Mouse (Mus musculus) heart, postnatal 0 days (tissue): ENCODE measurements around the gene Tectb. TPM values are rescaled to one million over a fixed set of nuclear protein-coding genes. Genes with fewer than 3 reads are reported as not detected.

ENCODE experiments used
- ATAC-seq: fragments of 200-750 bp; cut with Nextera tagmentation; 2 replicates; pipeline ENCODE4 v1.8.0; 2017; ENCODE audit warnings: low read depth, moderate number of reproducible peaks, moderate library complexity; ENCODE audit not compliant: insufficient read depth
- DNase-seq: peaks from one replicate; pipeline ENCODE4 v3.0.0-alpha.2; 2016; ENCODE audit warnings: low spot score
- H3K27ac ChIP-seq: fragments of 300-500 bp; sonication (generic); 2 replicates; pipeline ENCODE4 v1.5.1; 2014; ENCODE audit warnings: low read depth, mild to moderate bottlenecking
- H3K27me3 ChIP-seq: fragments of 300-500 bp; sonication (generic); 2 replicates; pipeline ENCODE4 v1.6.1; 2014; ENCODE audit warnings: low read length, mixed read lengths; ENCODE audit not compliant: control insufficient read depth, insufficient read depth
- H3K36me3 ChIP-seq: fragments of 300-500 bp; sonication (generic); replicated peaks from 2 replicates; pipeline ENCODE4 v1.6.1; 2014; ENCODE audit warnings: low read length, mixed read lengths; ENCODE audit not compliant: control insufficient read depth, insufficient read depth
- H3K4me1 ChIP-seq: fragments of 300-500 bp; sonication (generic); 2 replicates; pipeline ENCODE4 v1.6.1; 2014; ENCODE audit warnings: antibody characterized with exemption; ENCODE audit not compliant: control insufficient read depth, insufficient read depth
- H3K4me2 ChIP-seq: fragments of 300-500 bp; sonication (generic); 2 replicates; pipeline ENCODE4 v1.6.1; 2014; ENCODE audit warnings: low read depth, mild to moderate bottlenecking, low read length, moderate library complexity
- H3K4me3 ChIP-seq: fragments of 300-500 bp; sonication (generic); 2 replicates; pipeline ENCODE4 v1.5.1; 2014; ENCODE audit warnings: low read depth, low read length
- H3K9ac ChIP-seq: fragments of 300-500 bp; sonication (generic); replicated peaks from 2 replicates; pipeline ENCODE4 v1.6.1; 2014; ENCODE audit warnings: low read depth, low read length, mixed read lengths
- H3K9me3 ChIP-seq: fragments of 300-500 bp; sonication (generic); replicated peaks from 2 replicates; pipeline ENCODE4 v1.6.1; 2016; ENCODE audit warnings: low read length; ENCODE audit not compliant: control insufficient read depth
- CTCF ChIP-seq: IDR thresholded peaks from 2 replicates; pipeline ENCODE4 v1.5.1; 2016; ENCODE audit warnings: antibody characterized with exemption, control low read depth, low read depth
- EP300 ChIP-seq: IDR thresholded peaks from 2 replicates; pipeline ENCODE4 v1.6.1; 2016; ENCODE audit warnings: antibody characterized with exemption, low read depth
- WGBS: fragments of 180-500 bp; shearing (Covaris S2); extraction: QIAGEN DNeasy Blood & Tissue Kit; methylation state at CpG from one replicate; pipeline ENCODE4 v1.1.7; 2014; 5-methylcytosine and 5-hydroxymethylcytosine counted together
- polyA plus RNA-seq: library from polyadenylated mRNA; unstranded; fragments of >200 nt; fragmentation: Nextera tagmentation; extraction: Ambion mirVana; gene quantifications from 2 replicates; pipeline ENCODE4 v1.2.1, GENCODE M21; 2015
- total RNA-seq: library from RNA; depleted of rRNA; stranded (reverse); fragments of >200 nt; gene quantifications from 2 replicates; pipeline ENCODE4 v1.2.3, GENCODE M21; 2014; ENCODE audit warnings: low replicate concordance

Gene Tectb
- total and polyA plus RNA-seq, 2 experiments from 2014 or later = 0.15 TPM; not detected in 1

- no peak for ATAC-seq
These were observed 15.0 kb downstream of the Tectb start for GRCm38 (mm10) chr19:55195574-55195973.

GRCm38 (mm10) chr19:55198303-55198702, 17.8 kb downstream of the Tectb start:
- no peak overlapping the region for H3K9ac ChIP-seq
- no peak overlapping the region for H3K4me3 ChIP-seq
- no peak overlapping the region for H3K27ac ChIP-seq
- peak overlapping the region; percentile 33; the same call in 1 of the 2 replicates for H3K4me2 ChIP-seq
- 0 out of 2 replicates have a peak, but pooled peaks cover 7% of the 10 kb centered on the region for H3K4me1 ChIP-seq
- WGBS = 32% methylated on average over 5 of the region's 5 CpGs
- H3K27me3 ChIP-seq = no peaks in the 10 kb centered on the region
- TF ChIP-seq CTCF (peak; percentile 84), EP300 (no peak)
- no peaks in the 10 kb centered on the region for H3K9me3 ChIP-seq
- ATAC-seq (peak; percentile 80), DNase-seq (peak; percentile 51)
- no peaks in the 10 kb centered on the region for H3K36me3 ChIP-seq

More at GRCm38 (mm10) chr19:55195574-55195973, 15.0 kb downstream of the Tectb start:
- no peak overlapping the region for H3K9ac ChIP-seq
- H3K36me3 ChIP-seq = no peaks in the 10 kb centered on the region
- no peaks in the 10 kb centered on the region for H3K27me3 ChIP-seq
- H3K27ac ChIP-seq = no peak overlapping the region
- 57% methylated on average over 3 of the region's 3 CpGs for WGBS
- TF ChIP-seq EP300 (no peak), CTCF (no peak)
- H3K4me3 ChIP-seq = no peak overlapping the region
- H3K9me3 ChIP-seq = no peaks in the 10 kb centered on the region
- no peak overlapping the region for H3K4me2 ChIP-seq
- H3K4me1 ChIP-seq = 0 out of 2 replicates have a peak, but pooled peaks cover 7% of the 10 kb centered on the region
- DNase-seq = no peak

GRCm38 (mm10) chr19:55206482-55207138, 26.1 kb downstream of the Tectb start:
- peak; percentile 87 for TF ChIP-seq CTCF
- TF ChIP-seq EP300 = no peak
- H3K4me2 ChIP-seq = no peak overlapping the region
- 0 out of 2 replicates have a peak, but pooled peaks cover 4% of the 10 kb centered on the region for H3K27me3 ChIP-seq
- no peak overlapping the region for H3K27ac ChIP-seq
- H3K9ac ChIP-seq = no peak overlapping the region
- WGBS = 37% methylated on average over 8 of the region's 8 CpGs
- DNase-seq = peak; percentile 68
- no peaks in the 10 kb centered on the region for H3K4me1 ChIP-seq
- no peaks in the 10 kb centered on the region for H3K36me3 ChIP-seq
- no peak overlapping the region for H3K4me3 ChIP-seq
- H3K9me3 ChIP-seq = no peaks in the 10 kb centered on the region
- peak; percentile 47; the same call in 1 of the 2 replicates for ATAC-seq

GRCm38 (mm10) chr19:55207205-55207604, 26.7 kb downstream of the Tectb start:
- no peak overlapping the region for H3K4me3 ChIP-seq
- H3K4me1 ChIP-seq = no peaks in the 10 kb centered on the region
- DNase-seq = no peak
- H3K9ac ChIP-seq = no peak overlapping the region
- no peaks in the 10 kb centered on the region for H3K36me3 ChIP-seq
- 42% methylated on average over 6 of the region's 6 CpGs for WGBS
- H3K27me3 ChIP-seq = 0 out of 2 replicates have a peak, but pooled peaks cover 4% of the 10 kb centered on the region
- H3K27ac ChIP-seq = no peak overlapping the region
- H3K9me3 ChIP-seq = no peaks in the 10 kb centered on the region
- TF ChIP-seq EP300 (no peak), CTCF (no peak)
- ATAC-seq = no peak
- no peak overlapping the region for H3K4me2 ChIP-seq

GRCm38 (mm10) chr19:55207746-55208538, 27.4 kb downstream of the Tectb start:
- TF ChIP-seq EP300 (no peak), CTCF (no peak)
- no peaks in the 10 kb centered on the region for H3K36me3 ChIP-seq
- no peak overlapping the region for H3K9ac ChIP-seq
- H3K4me2 ChIP-seq = no peak overlapping the region
- H3K9me3 ChIP-seq = no peaks in the 10 kb centered on the region
- H3K27ac ChIP-seq = no peak overlapping the region
- ATAC-seq = no peak
- 0 out of 2 replicates have a peak, but pooled peaks cover 4% of the 10 kb centered on the region for H3K27me3 ChIP-seq
- H3K4me3 ChIP-seq = no peak overlapping the region
- DNase-seq = no peak
- H3K4me1 ChIP-seq = no peaks in the 10 kb centered on the region
- WGBS = 49% methylated on average over 25 of the region's 25 CpGs
